Mouse (Mus musculus) C2C12 (cell line): ENCODE results near the gene Gm37240. TPM values are rescaled to one million over a fixed set of nuclear protein-coding genes. Genes with fewer than 3 reads are reported as not detected.

ENCODE experiments used
- H3K27me3 ChIP-seq: one replicate; pipeline ENCODE4 v1.6.1; 2011; ENCODE audit not compliant: control insufficient read depth, insufficient read depth, insufficient read length
- H3K36me3 ChIP-seq: one replicate; pipeline ENCODE4 v1.6.1; 2011; ENCODE audit not compliant: control insufficient read depth, insufficient read depth
- H3K4me3 ChIP-seq: one replicate; pipeline ENCODE4 v1.5.1; 2011; ENCODE audit warnings: mild to moderate bottlenecking, control low read depth; ENCODE audit not compliant: poor library complexity, insufficient read depth, severe bottlenecking
- H3K79me2 ChIP-seq: one replicate; pipeline ENCODE4 v1.6.1; 2011; ENCODE audit not compliant: control insufficient read depth, insufficient read depth
- H3K79me3 ChIP-seq: one replicate; pipeline ENCODE4 v1.6.1; 2011; ENCODE audit warnings: low read depth, control low read depth
- H3ac ChIP-seq: one replicate; pipeline ENCODE3; 2011; ENCODE audit warnings: low read depth; ENCODE audit not compliant: control insufficient read depth, insufficient read length
- CEBPB ChIP-seq: IDR thresholded peaks from one replicate; pipeline ENCODE4 v1.6.1; 2011; ENCODE audit warnings: low read depth, mild to moderate bottlenecking, control low read depth, moderate library complexity
- CTCF ChIP-seq: IDR thresholded peaks from one replicate; pipeline ENCODE4 v1.5.1; 2011; ENCODE audit not compliant: control insufficient read depth, insufficient read depth, insufficient read length
- FOSL1 ChIP-seq: IDR thresholded peaks from one replicate; pipeline ENCODE4 v1.8.0; 2011; ENCODE audit warnings: mild to moderate bottlenecking, low read length; ENCODE audit not compliant: poor library complexity, insufficient read depth, severe bottlenecking
- MAX ChIP-seq: IDR thresholded peaks from one replicate; pipeline ENCODE4 v1.6.1; 2011; ENCODE audit warnings: mild to moderate bottlenecking, control low read depth
- MYOD1 ChIP-seq: IDR thresholded peaks from one replicate; pipeline ENCODE4 v1.6.1; 2011; ENCODE audit warnings: low read depth; ENCODE audit not compliant: control insufficient read depth, insufficient read length
- MYOG ChIP-seq: IDR thresholded peaks from one replicate; pipeline ENCODE4 v1.6.1; 2011; ENCODE audit not compliant: control insufficient read depth, insufficient read length; ENCODE audit errors: extremely low read depth
- USF1 ChIP-seq: IDR thresholded peaks from one replicate; pipeline ENCODE4 v1.6.1; 2011; ENCODE audit warnings: low read depth, mild to moderate bottlenecking, control low read depth, moderate library complexity
- polyA plus RNA-seq: library from polyadenylated mRNA; unstranded; fragments of >200 nt; fragmentation: generic; extraction: Trizol; gene quantifications from one replicate; pipeline ENCODE4 v1.2.1, GENCODE M21; 2012; ENCODE audit warnings: missing spikeins

Gene Gm37240
- polyA plus RNA-seq, 1 experiment: 7.3 TPM

- TF ChIP-seq USF1: no peak
- no peak for TF ChIP-seq MYOD1
- no peak for TF ChIP-seq MAX
- no peak for TF ChIP-seq MYOG
- no peak for TF ChIP-seq FOSL1
- no peak for TF ChIP-seq CEBPB
- TF ChIP-seq CTCF: no peak
- no peaks in the 10 kb centered on the region for H3K27me3 ChIP-seq
- H3K4me3 ChIP-seq: no peak overlapping the region
- H3K36me3 ChIP-seq: no peaks in the 10 kb centered on the region
- no peaks in the 10 kb centered on the region for H3K79me3 ChIP-seq
- no peak overlapping the region for H3ac ChIP-seq
- no peaks in the 10 kb centered on the region for H3K79me2 ChIP-seq
Observed at GRCm38 (mm10) chr3:85659681-85660080, 227.6 kb downstream of the Gm37240 start.

GRCm38 (mm10) chr3:85655538-85655937 lies 231.8 kb downstream of the Gm37240 start:
- H3K79me2 ChIP-seq: no peaks in the 10 kb centered on the region
- H3K36me3 ChIP-seq: no peaks in the 10 kb centered on the region
- H3K27me3 ChIP-seq: no peaks in the 10 kb centered on the region
- TF ChIP-seq MAX (no peak), MYOG (no peak), CEBPB (no peak), USF1 (no peak), CTCF (no peak), FOSL1 (no peak), MYOD1 (no peak)
- H3K79me3 ChIP-seq: no peaks in the 10 kb centered on the region
- no peak overlapping the region for H3K4me3 ChIP-seq
- no peak overlapping the region for H3ac ChIP-seq

- H3K36me3 ChIP-seq: no peaks in the 10 kb centered on the region
- H3ac ChIP-seq: no peak overlapping the region
- no peak for TF ChIP-seq CEBPB
- TF ChIP-seq MYOG: no peak
- TF ChIP-seq CTCF: no peak
- peak; percentile 55 for TF ChIP-seq MYOD1
- TF ChIP-seq FOSL1: no peak
- TF ChIP-seq MAX: no peak
- H3K79me3 ChIP-seq: no peaks in the 10 kb centered on the region
- no peaks in the 10 kb centered on the region for H3K27me3 ChIP-seq
- H3K79me2 ChIP-seq: no peaks in the 10 kb centered on the region
- no peak overlapping the region for H3K4me3 ChIP-seq
Observed at GRCm38 (mm10) chr3:85652727-85653665, 234.3 kb downstream of the Gm37240 start.

- H3K4me3 ChIP-seq: no peak overlapping the region
- H3K79me3 ChIP-seq: no peaks in the 10 kb centered on the region
- no peaks in the 10 kb centered on the region for H3K27me3 ChIP-seq
- H3ac ChIP-seq: no peak overlapping the region
- H3K79me2 ChIP-seq: no peaks in the 10 kb centered on the region
- no peaks in the 10 kb centered on the region for H3K36me3 ChIP-seq
- TF ChIP-seq CTCF (no peak), MYOG (no peak), FOSL1 (no peak), MYOD1 (no peak), USF1 (no peak), CEBPB (no peak), MAX (no peak)
Observed at GRCm38 (mm10) chr3:85649176-85649575, 238.1 kb downstream of the Gm37240 start.

- H3K79me3 ChIP-seq: no peaks in the 10 kb centered on the region
- H3ac ChIP-seq: no peak overlapping the region
- TF ChIP-seq USF1 (no peak), FOSL1 (no peak), CEBPB (no peak)
- no peak overlapping the region for H3K4me3 ChIP-seq
- H3K27me3 ChIP-seq: no peaks in the 10 kb centered on the region
- H3K79me2 ChIP-seq: no peaks in the 10 kb centered on the region
- H3K36me3 ChIP-seq: no peaks in the 10 kb centered on the region
Observed at GRCm38 (mm10) chr3:85645517-85646004, 241.8 kb downstream of the Gm37240 start.
